Mouse (Mus musculus) MEL (cell line): ENCODE data around the gene Efr3b.

Experiments
- CTCF ChIP-seq, 3 experiments: IDR thresholded peaks in 2 of 3; conservative IDR thresholded peaks in 1 of 3; 2 replicates each; pipeline ENCODE4 v1.5.1; 2011 to 2012; ENCODE audit warnings: low read length in 3 of 3, low read depth in 2 of 3, mild to moderate bottlenecking in 2 of 3, improper control_type of control experiment in 1 of 3, inconsistent platforms in 1 of 3, mixed read lengths in 1 of 3, moderate library complexity in 1 of 3; ENCODE audit not compliant: control insufficient read depth in 1 of 3, insufficient read depth in 1 of 3, poor library complexity in 1 of 3, severe bottlenecking in 1 of 3
- E2F4 ChIP-seq: IDR thresholded peaks from 2 replicates; pipeline ENCODE4 v1.6.1; 2011; ENCODE audit warnings: low read depth, low read length, improper control_type of control experiment, borderline replicate concordance
- HCFC1 ChIP-seq: IDR thresholded peaks from 2 replicates; pipeline ENCODE4 v1.6.1; 2012; ENCODE audit warnings: low read depth, mild to moderate bottlenecking, inconsistent platforms, low read length, improper control_type of control experiment, moderate library complexity
- KAT2A ChIP-seq: conservative IDR thresholded peaks from 2 replicates; pipeline ENCODE4 v1.6.1; 2012; ENCODE audit warnings: low read depth, low read length, improper control_type of control experiment, inconsistent platforms
- MAZ ChIP-seq: IDR thresholded peaks from 2 replicates; pipeline ENCODE4 v1.6.1; 2012; ENCODE audit warnings: low read depth, mild to moderate bottlenecking, inconsistent platforms, low read length, improper control_type of control experiment
- POLR2AphosphoS2 ChIP-seq: IDR thresholded peaks from 2 replicates; pipeline ENCODE4 v1.6.1; 2011; ENCODE audit warnings: low read length, improper control_type of control experiment
- RAD21 ChIP-seq: IDR thresholded peaks from 2 replicates; pipeline ENCODE4 v1.6.1; 2011; ENCODE audit warnings: mild to moderate bottlenecking, low read depth, low read length, improper control_type of control experiment
- RCOR1 ChIP-seq: IDR thresholded peaks from 2 replicates; pipeline ENCODE4 v1.6.1; 2012; ENCODE audit warnings: low read depth, mild to moderate bottlenecking, inconsistent platforms, low read length, improper control_type of control experiment
- SIN3A ChIP-seq: IDR thresholded peaks from 2 replicates; pipeline ENCODE4 v1.6.1; 2012; ENCODE audit warnings: low read length, improper control_type of control experiment, inconsistent platforms
- SMC3 ChIP-seq: IDR thresholded peaks from 2 replicates; pipeline ENCODE4 v1.6.1; 2011; ENCODE audit warnings: low read depth, low read length, improper control_type of control experiment
- TBP ChIP-seq: IDR thresholded peaks from 2 replicates; pipeline ENCODE4 v1.8.0; 2011; ENCODE audit warnings: low read depth, low read length, improper control_type of control experiment
- TCF12 ChIP-seq: IDR thresholded peaks from 2 replicates; pipeline ENCODE4 v1.6.1; 2014; ENCODE audit warnings: low read depth, mild to moderate bottlenecking, inconsistent platforms, low read length, improper control_type of control experiment, moderate library complexity
- ZMIZ1 ChIP-seq: IDR thresholded peaks from 2 replicates; pipeline ENCODE4 v1.6.1; 2012; ENCODE audit warnings: low read depth, mild to moderate bottlenecking, inconsistent platforms, low read length, improper control_type of control experiment, moderate library complexity
- ZNF384 ChIP-seq: IDR thresholded peaks from 2 replicates; pipeline ENCODE4 v1.6.1; 2012; ENCODE audit warnings: low read depth, mild to moderate bottlenecking, inconsistent platforms, low read length, improper control_type of control experiment

DNA sequence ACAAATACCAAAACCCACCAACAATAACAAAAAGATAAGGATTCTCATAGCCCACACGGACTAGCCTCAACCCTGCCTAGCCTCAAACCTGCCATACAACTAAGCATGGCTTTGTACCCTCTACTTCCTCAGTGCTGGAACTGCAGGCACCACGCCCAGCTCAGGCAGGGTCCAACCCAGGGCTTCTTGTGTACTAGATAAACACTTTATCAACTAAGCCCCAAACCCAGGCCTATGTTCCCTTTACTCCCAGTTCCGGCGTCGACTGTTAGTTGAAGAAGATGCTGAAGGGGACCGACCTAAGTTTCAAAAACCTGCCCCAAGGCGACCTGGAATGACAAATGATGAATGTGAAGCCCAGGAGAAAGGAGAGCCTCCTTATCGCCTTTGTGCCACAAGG, 27.2 kb upstream of the Efr3b start:
- TF ChIP-seq SMC3 (no peak), CTCF (IDR thresholded peaks at IDR 0.05 in 2 of 3, conservative IDR thresholded peaks at IDR 0.05 in 1 of 3; ENCODE audit: control insufficient read depth in 1 of 3, insufficient read depth in 1 of 3, low read depth in 2 of 3, low read length in 3 of 3, poor library complexity in 1 of 3, severe bottlenecking in 1 of 3) (no peak), TBP (no peak), ZNF384 (no peak), RAD21 (no peak), E2F4 (no peak), SIN3A (no peak), TCF12 (peak; percentile 69), HCFC1 (no peak), KAT2A (no peak), RCOR1 (no peak), POLR2AphosphoS2 (no peak), ZMIZ1 (no peak), MAZ (no peak)
